Mouse (Mus musculus): ENCODE results near the gene Wbp2nl. TPM values are rescaled to one million over a fixed set of nuclear protein-coding genes. Genes with fewer than 3 reads are reported as not detected.

The Wbp2nl gene
- polyA plus RNA-seq, 1 experiment from 2014 or later = 0.09 TPM

DNA sequence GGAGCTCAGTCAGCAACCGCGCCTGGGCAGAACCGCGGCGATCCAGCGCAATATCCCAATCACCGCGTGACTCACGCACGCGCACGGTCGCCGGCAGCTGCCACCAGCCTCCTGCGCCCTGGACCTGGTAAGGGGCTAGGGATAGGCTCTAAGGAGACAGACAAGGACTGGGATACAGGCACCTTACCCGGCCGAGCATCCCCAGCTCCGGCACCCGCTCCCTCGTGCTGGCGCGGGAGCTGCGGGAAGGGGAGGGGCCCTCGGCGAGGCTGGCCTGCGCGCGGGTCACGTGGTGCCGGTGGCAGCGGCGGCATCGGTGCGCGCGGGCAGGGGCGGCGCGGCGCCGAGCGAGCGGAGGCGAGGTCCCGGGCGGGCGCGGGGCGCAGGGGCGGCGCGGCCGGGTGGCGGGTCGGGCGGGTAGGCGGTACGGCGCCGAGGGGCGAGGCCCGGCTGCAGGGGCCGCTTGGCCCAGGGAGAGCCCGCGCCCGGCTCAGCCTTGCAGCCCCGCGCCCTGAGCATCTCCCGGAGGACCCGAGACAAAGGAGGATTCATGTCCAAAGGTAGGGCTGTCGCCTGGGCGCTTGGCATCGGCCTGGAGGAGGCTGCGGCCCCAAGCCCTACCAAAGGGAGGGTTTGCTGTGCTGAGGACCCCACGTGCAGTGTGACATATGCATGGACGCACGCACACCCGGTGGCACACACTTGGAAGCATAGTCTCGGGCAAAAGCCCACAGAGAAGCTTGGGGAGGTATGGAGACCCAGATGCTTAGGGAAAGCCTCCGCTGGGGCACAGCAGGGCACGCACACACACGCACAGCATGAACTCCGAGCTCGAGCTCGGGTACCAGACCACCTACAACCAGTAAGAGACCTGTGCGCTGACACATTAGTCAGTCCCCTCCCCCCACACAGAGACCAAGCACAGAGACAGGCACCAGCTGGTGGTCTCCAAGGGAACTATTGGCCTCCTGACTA lies 23.5 kb upstream of the Wbp2nl start:
- no peak for DNase-seq
- H3K4me3 ChIP-seq (ENCODE audit: low read depth, low read length) = peak overlapping the region; percentile 41
- 1% methylated on average over 77 of the region's 86 CpGs for WGBS (ENCODE audit: insufficient replicate concordance)
- H3K9ac ChIP-seq (replicated peaks) = no peak overlapping the region
- no peaks in the 10 kb centered on the region for H3K36me3 ChIP-seq (replicated peaks; ENCODE audit: insufficient read depth, low read length)
- H3K4me2 ChIP-seq (ENCODE audit: low read depth, low read length) = peak overlapping the region; percentile 65
- ATAC-seq = no peak
- TF ChIP-seq CTCF (IDR thresholded peaks at IDR 0.05; ENCODE audit: low read depth) (no peak), EP300 (IDR thresholded peaks at IDR 0.05; ENCODE audit: low read depth) (no peak)
- peaks cover 8% of the 10 kb centered on the region for H3K4me1 ChIP-seq (ENCODE audit: insufficient read depth)
- peaks cover 47% of the 10 kb centered on the region for H3K27me3 ChIP-seq (ENCODE audit: insufficient read depth, low read length)
- no peak overlapping the region for H3K27ac ChIP-seq (ENCODE audit: low read depth)
- no peaks in the 10 kb centered on the region for H3K9me3 ChIP-seq (ENCODE audit: low read length)

DNA sequence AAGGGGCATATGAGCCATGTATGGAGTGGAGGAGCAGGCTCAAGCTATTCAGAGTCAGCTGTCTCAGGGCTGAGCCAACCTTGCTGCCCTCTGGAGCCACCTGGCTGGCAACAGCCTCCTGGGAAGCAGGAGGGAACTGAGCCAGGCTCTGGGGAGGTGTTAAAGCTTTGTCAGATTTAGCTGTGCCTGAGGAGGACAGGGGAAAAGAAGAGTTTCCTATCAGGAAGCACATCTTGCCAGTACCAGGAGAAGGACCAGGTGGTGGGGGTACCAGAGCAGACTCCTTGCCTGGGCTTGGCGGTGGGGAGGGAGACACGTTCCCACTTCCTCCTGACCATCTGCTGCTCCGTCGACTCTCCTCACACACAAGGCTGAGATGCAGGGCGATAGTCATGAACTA lies 21.2 kb upstream of the Wbp2nl start:
- no peak for TF ChIP-seq CTCF (IDR thresholded peaks at IDR 0.05; ENCODE audit: low read depth)
- no peak for TF ChIP-seq EP300 (IDR thresholded peaks at IDR 0.05; ENCODE audit: low read depth)
- peaks cover 42% of the 10 kb centered on the region for H3K27me3 ChIP-seq (ENCODE audit: insufficient read depth, low read length)
- ATAC-seq (no peak), DNase-seq (no peak)
- no peak overlapping the region for H3K4me2 ChIP-seq (ENCODE audit: low read depth, low read length)
- no peaks in the 10 kb centered on the region for H3K36me3 ChIP-seq (replicated peaks; ENCODE audit: insufficient read depth, low read length)
- H3K4me1 ChIP-seq (ENCODE audit: insufficient read depth) = peaks cover 8% of the 10 kb centered on the region
- H3K4me3 ChIP-seq (ENCODE audit: low read depth, low read length) = no peak overlapping the region
- WGBS (ENCODE audit: insufficient replicate concordance) = 38% methylated on average over 5 of the region's 5 CpGs
- H3K9me3 ChIP-seq (ENCODE audit: low read length) = no peaks in the 10 kb centered on the region
- no peak overlapping the region for H3K27ac ChIP-seq (ENCODE audit: low read depth)
- no peak overlapping the region for H3K9ac ChIP-seq (replicated peaks)

DNA sequence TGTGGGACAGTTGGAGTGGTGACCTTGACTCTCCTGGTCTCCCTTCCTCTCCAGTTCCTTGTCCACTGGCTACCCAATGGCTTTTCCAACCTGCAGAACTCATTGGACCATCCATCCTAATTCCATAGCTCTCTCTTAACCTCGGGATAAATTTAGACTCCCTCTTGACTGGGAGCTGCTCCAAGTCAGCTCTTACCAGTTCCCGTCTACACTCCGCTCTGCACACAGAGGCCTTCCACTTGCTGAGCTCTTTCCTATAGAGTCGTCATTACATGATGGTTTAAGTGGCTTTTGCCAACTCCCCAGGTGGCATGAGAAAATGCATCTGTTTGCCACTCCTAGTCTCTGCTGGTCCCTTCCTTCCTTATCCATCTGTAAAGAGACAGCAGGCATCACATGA lies 18.1 kb upstream of the Wbp2nl start:
- no peak for ATAC-seq
- no peak overlapping the region for H3K4me3 ChIP-seq (ENCODE audit: low read depth, low read length)
- H3K27ac ChIP-seq (ENCODE audit: low read depth) = no peak overlapping the region
- peaks cover 21% of the 10 kb centered on the region for H3K27me3 ChIP-seq (ENCODE audit: insufficient read depth, low read length)
- no peaks in the 10 kb centered on the region for H3K36me3 ChIP-seq (replicated peaks; ENCODE audit: insufficient read depth, low read length)
- no peak for TF ChIP-seq CTCF (IDR thresholded peaks at IDR 0.05; ENCODE audit: low read depth)
- no peak for TF ChIP-seq EP300 (IDR thresholded peaks at IDR 0.05; ENCODE audit: low read depth)
- WGBS (ENCODE audit: insufficient replicate concordance) = 73% methylated on average over 4 of the region's 4 CpGs
- no peaks in the 10 kb centered on the region; the same call in 1 of the 2 replicates for H3K4me1 ChIP-seq (ENCODE audit: insufficient read depth)
- no peak overlapping the region for H3K9ac ChIP-seq (replicated peaks)
- DNase-seq = no peak
- H3K4me2 ChIP-seq (ENCODE audit: low read depth, low read length) = no peak overlapping the region
- H3K9me3 ChIP-seq (ENCODE audit: low read length) = no peaks in the 10 kb centered on the region

DNA sequence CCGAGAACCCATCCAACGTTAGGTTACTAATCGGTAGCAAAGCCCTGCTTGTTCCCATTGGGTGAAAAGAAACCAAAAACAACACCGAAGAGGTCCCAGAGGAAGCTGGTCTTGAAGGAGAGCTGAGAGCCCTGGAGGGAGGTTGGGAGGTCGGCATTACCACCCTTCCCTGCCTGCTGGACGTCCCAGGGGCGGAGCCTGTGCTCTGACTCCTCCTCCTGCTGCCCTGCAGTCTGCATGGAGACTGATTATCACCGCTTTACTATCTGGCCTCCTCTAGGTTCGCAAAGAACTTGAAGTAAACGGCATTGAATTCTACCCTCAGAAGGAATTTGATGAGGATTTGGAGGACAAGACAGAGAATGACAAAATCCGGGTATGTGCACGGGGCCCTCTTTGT lies 12.6 kb upstream of the Wbp2nl start:
- no peak for ATAC-seq
- H3K9me3 ChIP-seq (ENCODE audit: low read length) = no peaks in the 10 kb centered on the region
- H3K4me1 ChIP-seq (ENCODE audit: insufficient read depth) = no peaks in the 10 kb centered on the region
- no peak for TF ChIP-seq EP300 (IDR thresholded peaks at IDR 0.05; ENCODE audit: low read depth)
- TF ChIP-seq CTCF (IDR thresholded peaks at IDR 0.05; ENCODE audit: low read depth) = no peak
- H3K36me3 ChIP-seq (replicated peaks; ENCODE audit: insufficient read depth, low read length) = no peaks in the 10 kb centered on the region
- H3K27ac ChIP-seq (ENCODE audit: low read depth) = no peak overlapping the region
- WGBS (ENCODE audit: insufficient replicate concordance) = 46% methylated on average over 12 of the region's 12 CpGs
- H3K9ac ChIP-seq (replicated peaks) = no peak overlapping the region
- no peak overlapping the region for H3K4me2 ChIP-seq (ENCODE audit: low read depth, low read length)
- no peaks in the 10 kb centered on the region for H3K27me3 ChIP-seq (ENCODE audit: insufficient read depth, low read length)
- no peak overlapping the region for H3K4me3 ChIP-seq (ENCODE audit: low read depth, low read length)
- no peak for DNase-seq

DNA sequence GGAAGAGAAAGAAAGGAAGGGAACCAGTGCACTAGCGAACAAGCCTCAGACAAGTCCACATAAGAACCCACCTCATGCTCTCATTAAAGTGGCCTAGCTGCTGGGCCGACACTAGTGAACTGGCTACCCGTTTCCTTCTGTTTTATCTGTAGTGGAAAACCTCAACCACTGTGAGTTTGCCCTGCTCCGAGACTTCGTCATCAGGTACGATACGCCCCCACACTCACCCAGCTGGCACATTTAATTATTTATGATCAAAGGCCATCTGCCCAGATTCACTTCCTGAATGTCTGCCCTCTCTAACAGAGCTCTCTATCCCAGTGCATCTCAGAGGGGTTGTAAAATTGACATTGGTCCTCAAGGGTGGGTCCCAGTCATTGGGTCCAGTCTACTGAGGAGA lies 8.5 kb upstream of the Wbp2nl start:
- no peak overlapping the region for H3K4me3 ChIP-seq (ENCODE audit: low read depth, low read length)
- DNase-seq (no peak), ATAC-seq (no peak)
- H3K4me2 ChIP-seq (ENCODE audit: low read depth, low read length) = no peak overlapping the region
- no peaks in the 10 kb centered on the region for H3K4me1 ChIP-seq (ENCODE audit: insufficient read depth)
- H3K9me3 ChIP-seq (ENCODE audit: low read length) = no peaks in the 10 kb centered on the region
- no peak overlapping the region for H3K27ac ChIP-seq (ENCODE audit: low read depth)
- WGBS (ENCODE audit: insufficient replicate concordance) = 79% methylated on average over 7 of the region's 7 CpGs
- H3K36me3 ChIP-seq (replicated peaks; ENCODE audit: insufficient read depth, low read length) = no peaks in the 10 kb centered on the region
- no peak overlapping the region for H3K9ac ChIP-seq (replicated peaks)
- TF ChIP-seq CTCF (IDR thresholded peaks at IDR 0.05; ENCODE audit: low read depth) = no peak
- no peak for TF ChIP-seq EP300 (IDR thresholded peaks at IDR 0.05; ENCODE audit: low read depth)
- H3K27me3 ChIP-seq (ENCODE audit: insufficient read depth, low read length) = 0 out of 2 replicates have a peak, but pooled peaks cover 4% of the 10 kb centered on the region

DNA sequence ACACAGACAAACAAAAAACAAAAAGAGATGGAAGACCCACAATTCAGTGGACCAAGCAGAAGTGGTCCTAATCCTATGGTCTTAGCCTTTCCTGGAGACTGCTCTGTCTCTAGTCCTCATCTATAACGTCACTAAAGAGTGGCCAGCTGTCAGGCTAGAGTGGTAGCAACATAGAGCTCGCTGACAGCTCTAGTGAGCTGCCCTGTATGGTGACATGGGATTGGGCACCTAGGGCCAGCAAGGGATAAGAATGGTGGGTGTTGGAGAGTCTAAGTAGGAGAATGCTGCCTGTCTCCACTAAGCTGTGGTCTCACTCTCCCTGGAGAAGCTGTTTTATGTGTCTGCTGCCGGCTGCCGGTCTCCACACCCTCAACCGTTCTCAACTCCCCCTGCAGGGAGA lies 5.9 kb upstream of the Wbp2nl start:
- no peak for TF ChIP-seq CTCF (IDR thresholded peaks at IDR 0.05; ENCODE audit: low read depth)

More for the DNA sequence above, 5.9 kb upstream of the Wbp2nl start:
- H3K4me2 ChIP-seq (ENCODE audit: low read depth, low read length) = no peak overlapping the region
- no peak overlapping the region for H3K27ac ChIP-seq (ENCODE audit: low read depth)
- no peaks in the 10 kb centered on the region for H3K9me3 ChIP-seq (ENCODE audit: low read length)
- no peak overlapping the region for H3K9ac ChIP-seq (replicated peaks)
- DNase-seq (no peak), ATAC-seq (no peak)
- H3K4me3 ChIP-seq (ENCODE audit: low read depth, low read length) = no peak overlapping the region
- 0 out of 2 replicates have a peak, but pooled peaks cover 4% of the 10 kb centered on the region for H3K27me3 ChIP-seq (ENCODE audit: insufficient read depth, low read length)
- H3K4me1 ChIP-seq (ENCODE audit: insufficient read depth) = no peaks in the 10 kb centered on the region
- no peaks in the 10 kb centered on the region for H3K36me3 ChIP-seq (replicated peaks; ENCODE audit: insufficient read depth, low read length)
- WGBS (ENCODE audit: insufficient replicate concordance) = 40% methylated on average over 5 of the region's 5 CpGs

Data from liver, postnatal 0 days (tissue).